Mouse (Mus musculus): ENCODE measurements around the gene Spata13.

DNA sequence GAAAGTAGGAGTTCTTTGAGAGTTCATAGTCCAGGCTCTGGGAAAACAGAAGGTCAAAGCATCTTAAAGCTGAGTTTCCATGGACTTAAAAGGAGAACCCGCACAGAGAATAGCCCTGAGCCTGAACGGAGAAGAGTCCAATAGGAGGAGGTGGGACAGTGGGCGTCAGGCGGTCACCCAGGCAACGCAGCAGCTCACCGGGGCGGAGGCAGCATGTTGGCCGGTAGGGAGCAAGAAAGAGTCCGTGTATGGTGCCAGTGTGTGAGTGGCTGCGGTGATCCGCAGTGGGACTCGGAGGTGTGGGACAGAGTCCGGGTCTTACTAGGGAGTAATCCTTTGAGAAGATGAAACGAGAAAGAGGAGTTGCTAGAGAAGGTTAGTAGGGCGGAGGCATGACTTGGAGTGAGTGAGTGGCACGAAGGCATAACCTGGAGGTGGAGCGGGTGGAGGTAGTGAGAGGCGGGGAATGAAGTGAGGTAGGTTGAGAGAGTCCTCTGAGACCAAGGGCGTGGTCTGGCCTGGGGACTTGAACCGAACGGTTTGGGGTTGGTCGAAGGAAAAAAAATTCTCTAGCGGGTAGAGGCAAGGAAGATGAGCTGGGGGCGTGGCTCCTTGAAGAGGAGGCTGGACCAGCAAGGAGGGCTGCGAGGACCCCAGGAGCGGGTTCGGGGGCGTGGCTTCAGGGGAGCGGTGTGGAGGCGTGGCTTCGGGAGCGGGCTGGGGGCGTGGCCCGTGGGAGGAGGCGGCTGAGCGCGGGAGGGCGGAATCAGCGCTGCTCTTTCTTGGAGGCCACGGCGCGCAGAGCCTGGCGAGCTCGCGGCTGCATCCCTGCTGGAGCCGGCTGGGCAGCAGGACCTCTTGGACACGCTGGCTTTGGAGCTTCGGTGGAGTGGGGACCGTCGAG is at the start of gene Spata13:
- TF ChIP-seq CTCF (IDR thresholded peaks at IDR 0.05; ENCODE audit: control insufficient read depth, insufficient read depth, insufficient replicate concordance, low read depth, low read length) (no peak; the same call in 1 of the 2 replicates), POLR2A (IDR thresholded peaks at IDR 0.05; ENCODE audit: control insufficient read depth, low read depth, low read length) (0 out of 2 replicates have a peak, but pooled peaks have one; percentile 38)
